Mouse (Mus musculus) small intestine, adult 2 months (tissue): ENCODE results near the gene Tatdn2.

Experiments
- CTCF ChIP-seq: fragments of 200-500 bp; IDR thresholded peaks from 2 replicates; pipeline ENCODE4 v1.5.1; 2012; ENCODE audit warnings: low read depth, mild to moderate bottlenecking, control low read depth, inconsistent platforms, low read length, moderate library complexity, mixed read lengths; ENCODE audit not compliant: insufficient replicate concordance, insufficient read length; ENCODE audit errors: extremely low read depth
- POLR2A ChIP-seq: fragments of 200-500 bp; IDR thresholded peaks from 2 replicates; pipeline ENCODE4 v1.6.1; 2012; ENCODE audit warnings: low read depth, mild to moderate bottlenecking, control low read depth, inconsistent platforms, low read length, moderate library complexity

GRCm38 (mm10) chr6:113654102-113654501 is 42.7 kb upstream of the Tatdn2 start:
- TF ChIP-seq CTCF (no peak), POLR2A (no peak; the same call in 1 of the 2 replicates)
